Mouse (Mus musculus) olfactory bulb, adult 2 months (tissue): ENCODE measurements around the gene Hrh3.

Experiments
- CTCF ChIP-seq: fragments of 200-500 bp; IDR thresholded peaks from 2 replicates; pipeline ENCODE4 v1.5.1; 2012; ENCODE audit warnings: low read depth, mild to moderate bottlenecking, low read length, moderate library complexity; ENCODE audit not compliant: insufficient read depth
- POLR2A ChIP-seq: fragments of 200-500 bp; IDR thresholded peaks from 2 replicates; pipeline ENCODE4 v1.6.1; 2012; ENCODE audit warnings: mild to moderate bottlenecking, low read depth, low read length, moderate library complexity; ENCODE audit not compliant: insufficient read depth

GRCm38 (mm10) chr2:180099529-180099928, 4.8 kb downstream of the Hrh3 start:
- TF ChIP-seq POLR2A, result no peak
- TF ChIP-seq CTCF, result no peak
